Mouse (Mus musculus) limb, embryonic 14.5 days (tissue): ENCODE measurements around the gene Fut2. TPM values are rescaled to one million over a fixed set of nuclear protein-coding genes. Genes with fewer than 3 reads are reported as not detected.
"Not testable (repeated sequence)": the region's sequence is repeated elsewhere in the genome, so short reads cannot be mapped to it uniquely, and the experiment has no call there.

Experiments used
- ATAC-seq: fragments of 200-750 bp; cut with Nextera tagmentation; 2 replicates; pipeline ENCODE4 v1.8.0; 2017; ENCODE audit warnings: low read depth, moderate number of reproducible peaks, moderate TSS enrichment; ENCODE audit not compliant: low FRiP score
- DNase-seq: peaks from one replicate; pipeline ENCODE4 v3.0.0-alpha.2; 2015; ENCODE audit warnings: low spot score
- H3K27ac ChIP-seq: fragments of 300-500 bp; sonication (generic); replicated peaks from 2 replicates; pipeline ENCODE4 v1.5.1; 2014; ENCODE audit warnings: low read depth, mild to moderate bottlenecking, low read length, moderate library complexity, mixed read lengths
- H3K27me3 ChIP-seq: fragments of 300-500 bp; sonication (generic); 2 replicates; pipeline ENCODE4 v1.6.1; 2014; ENCODE audit warnings: low read length, mixed read lengths; ENCODE audit not compliant: control insufficient read depth, insufficient read depth
- H3K36me3 ChIP-seq: fragments of 300-500 bp; sonication (generic); 2 replicates; pipeline ENCODE4 v1.6.1; 2014; ENCODE audit warnings: mild to moderate bottlenecking, low read length, moderate library complexity, mixed read lengths; ENCODE audit not compliant: control insufficient read depth, insufficient read depth
- H3K4me1 ChIP-seq: fragments of 300-500 bp; sonication (generic); 2 replicates; pipeline ENCODE4 v1.6.1; 2014; ENCODE audit warnings: antibody characterized with exemption, low read length, mixed read lengths; ENCODE audit not compliant: control insufficient read depth, insufficient read depth
- H3K4me2 ChIP-seq: fragments of 300-500 bp; sonication (generic); replicated peaks from 2 replicates; pipeline ENCODE4 v1.6.1; 2014; ENCODE audit warnings: low read depth, mild to moderate bottlenecking, low read length, moderate library complexity; ENCODE audit not compliant: severe bottlenecking
- H3K4me3 ChIP-seq: fragments of 300-500 bp; sonication (generic); replicated peaks from 2 replicates; pipeline ENCODE4 v1.5.1; 2014; ENCODE audit warnings: low read length
- H3K9ac ChIP-seq: fragments of 300-500 bp; sonication (generic); 2 replicates; pipeline ENCODE4 v1.6.1; 2014; ENCODE audit warnings: mild to moderate bottlenecking, low read depth, low read length, moderate library complexity; ENCODE audit not compliant: severe bottlenecking
- H3K9me3 ChIP-seq: fragments of 300-500 bp; sonication (generic); 2 replicates; pipeline ENCODE4 v1.6.1; 2016; ENCODE audit warnings: low read length; ENCODE audit not compliant: control insufficient read depth
- POLR2A ChIP-seq: fragments of 200-500 bp; IDR thresholded peaks from 2 replicates; pipeline ENCODE4 v1.8.0; 2012; ENCODE audit warnings: inconsistent platforms, mild to moderate bottlenecking, moderate library complexity, borderline replicate concordance; ENCODE audit not compliant: insufficient read depth, insufficient read length; ENCODE audit errors: extremely low read depth
- WGBS: fragments of 180-500 bp; shearing (Covaris S2); extraction: QIAGEN DNeasy Blood & Tissue Kit; methylation state at CpG from one replicate; pipeline ENCODE4 v1.1.7; 2014; 5-methylcytosine and 5-hydroxymethylcytosine counted together
- polyA plus RNA-seq, 2 experiments: library from polyadenylated mRNA; depleted of rRNA in 1 of 2; stranded (reverse) in 1 of 2; unstranded in 1 of 2; fragments of >200 nt; fragmentation: Nextera tagmentation in 1 of 2; extraction: Ambion mirVana in 1 of 2; gene quantifications; 2 replicates each; pipeline versions ENCODE4 v1.2.1 to v1.2.3; 2012 to 2014

Gene Fut2
- polyA plus RNA-seq, 2 experiments, result 1.4 to 2.9 TPM

DNA sequence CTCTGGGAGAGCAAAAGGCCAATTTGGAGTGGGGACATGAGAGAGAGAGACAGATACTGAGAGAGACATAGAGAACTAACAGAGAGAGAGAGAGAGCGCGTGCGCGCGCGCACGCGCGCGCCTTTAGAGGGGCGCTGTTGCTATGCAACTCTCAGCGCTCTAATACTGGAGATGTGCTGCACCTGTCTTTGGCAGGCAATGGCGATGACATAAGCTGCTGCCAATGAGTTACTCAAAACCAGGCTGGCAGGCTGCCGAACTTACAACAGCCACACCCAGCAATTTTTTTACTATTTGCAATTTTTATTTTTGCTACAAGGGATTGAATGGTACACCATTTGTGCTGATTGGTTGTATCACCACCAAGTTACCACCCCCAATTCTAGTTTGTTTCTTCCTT lies 1.6 kb upstream of the Fut2 start:
- H3K4me2 ChIP-seq, result no peak overlapping the region
- H3K9ac ChIP-seq, result no peak overlapping the region
- DNase-seq (no peak), ATAC-seq (no peak)
- no peaks in the 10 kb centered on the region for H3K9me3 ChIP-seq
- H3K4me3 ChIP-seq, result no peak overlapping the region
- no peaks in the 10 kb centered on the region for H3K36me3 ChIP-seq
- no peaks in the 10 kb centered on the region for H3K4me1 ChIP-seq
- WGBS, result 66% methylated on average over 14 of the region's 14 CpGs
- H3K27me3 ChIP-seq, result no peaks in the 10 kb centered on the region
- H3K27ac ChIP-seq, result no peak overlapping the region
- TF ChIP-seq POLR2A, result no peak

DNA sequence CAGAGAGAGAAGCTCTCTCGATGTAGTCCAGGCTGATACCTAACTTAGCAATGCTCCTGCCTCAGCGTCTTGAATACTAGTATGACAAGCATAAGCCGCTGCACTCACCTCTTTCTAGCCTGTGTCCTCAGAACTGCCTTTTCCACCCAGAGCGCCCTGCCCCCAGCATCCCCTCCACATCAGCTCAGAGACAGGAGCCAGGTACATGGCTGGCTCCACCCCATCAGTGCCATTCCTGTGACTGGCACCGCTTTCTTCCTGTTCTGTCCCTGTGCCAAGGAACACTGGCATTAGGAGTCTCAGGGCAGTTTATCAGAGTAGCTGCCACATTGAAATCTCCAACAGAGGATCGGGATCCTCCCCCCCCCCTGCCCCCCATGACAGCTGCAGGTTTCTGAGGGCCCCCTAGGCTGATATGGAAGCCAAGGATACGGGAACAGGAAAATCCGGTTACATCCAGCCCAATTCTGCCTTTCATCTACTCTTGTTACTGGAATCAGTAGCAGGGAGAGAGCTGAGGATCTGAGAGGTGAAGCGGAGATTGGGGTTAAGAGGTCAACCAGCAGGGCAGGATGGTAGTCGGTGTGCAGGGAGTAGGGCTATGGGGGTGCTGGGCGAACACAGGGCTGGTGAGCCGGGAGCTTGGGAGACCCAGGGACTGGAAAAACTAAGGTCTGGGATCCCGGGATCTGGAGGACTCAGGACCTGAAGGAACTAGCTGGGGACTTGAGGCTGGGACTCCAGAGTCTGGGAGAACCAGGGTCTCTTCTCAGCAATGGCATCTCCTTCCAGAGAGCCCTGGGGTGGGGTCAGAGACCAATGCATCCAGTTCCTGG lies 673 bp downstream of the Fut2 start:
- H3K9ac ChIP-seq, result no peak overlapping the region
- no peaks in the 10 kb centered on the region for H3K4me1 ChIP-seq
- H3K27me3 ChIP-seq, result no peaks in the 10 kb centered on the region
- ATAC-seq (no peak), DNase-seq (no peak)
- no peak overlapping the region for H3K27ac ChIP-seq
- no peaks in the 10 kb centered on the region for H3K36me3 ChIP-seq
- no peak overlapping the region; the same call in 1 of the 2 replicates for H3K4me2 ChIP-seq
- H3K4me3 ChIP-seq, result no peak overlapping the region
- H3K9me3 ChIP-seq, result no peaks in the 10 kb centered on the region
- 42% methylated on average over 13 of the region's 13 CpGs for WGBS
- TF ChIP-seq POLR2A, result no peak

DNA sequence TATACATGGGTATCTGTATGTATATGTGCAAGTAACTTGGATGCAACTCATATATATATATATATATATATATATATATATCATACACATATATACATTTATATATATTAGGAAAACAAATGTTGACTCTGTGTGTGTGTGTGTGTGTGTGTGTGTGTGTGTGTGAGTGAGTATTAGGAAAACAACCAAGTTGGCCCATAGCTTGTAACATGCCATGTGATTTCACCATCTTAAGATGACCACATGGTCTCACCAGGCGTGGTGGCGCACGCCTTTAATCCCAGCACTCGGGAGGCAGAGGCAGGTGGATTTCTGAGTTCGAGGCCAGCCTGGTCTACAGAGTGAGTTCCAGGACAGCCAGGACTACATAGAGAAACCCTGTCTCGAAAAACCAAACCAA lies 4.5 kb downstream of the Fut2 start:
- H3K4me1 ChIP-seq, H3K9ac ChIP-seq, H3K4me2 ChIP-seq, H3K27ac ChIP-seq, ATAC-seq, DNase-seq, H3K9me3 ChIP-seq, H3K4me3 ChIP-seq, H3K27me3 ChIP-seq, H3K36me3 ChIP-seq: not testable (repeated sequence)
- 87% methylated on average over 5 of the region's 6 CpGs for WGBS

DNA sequence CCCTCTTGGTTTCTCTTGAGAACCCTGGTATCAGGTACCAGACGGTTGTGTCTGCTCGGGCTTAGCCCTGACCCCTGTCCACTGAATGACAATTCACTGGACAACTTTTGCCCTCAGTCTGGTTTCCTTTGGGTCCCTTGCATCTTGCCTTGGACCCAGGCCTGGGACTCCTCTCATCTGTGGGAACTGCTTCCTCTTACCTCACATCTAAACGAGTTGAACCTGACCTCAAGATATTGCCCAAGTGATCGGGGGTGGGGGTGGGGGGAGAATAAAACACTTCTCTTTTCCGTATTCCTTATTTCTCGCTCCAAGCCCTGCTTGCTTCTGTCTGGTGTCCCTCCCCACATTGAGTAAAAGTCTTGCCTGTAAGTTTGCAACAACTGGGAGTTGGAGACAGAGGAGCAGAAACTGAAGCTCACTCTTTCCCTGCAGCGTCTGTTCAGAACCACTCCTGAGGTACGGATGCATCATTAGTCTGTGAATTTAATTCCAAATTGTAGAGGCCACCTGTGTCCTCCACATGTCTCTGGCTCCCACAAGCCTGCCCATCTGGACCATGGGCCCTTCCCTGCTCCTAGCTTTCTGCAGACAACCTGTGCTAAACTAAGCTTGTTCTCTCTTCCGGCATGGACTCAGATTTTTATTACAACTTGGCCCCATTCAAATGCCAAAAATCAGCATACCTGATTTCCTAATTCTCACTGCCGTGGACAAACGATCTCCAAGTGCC lies 5.3 kb downstream of the Fut2 start:
- no peak for TF ChIP-seq POLR2A
- H3K36me3 ChIP-seq, result no peaks in the 10 kb centered on the region
- no peaks in the 10 kb centered on the region for H3K4me1 ChIP-seq
- no peak overlapping the region for H3K9ac ChIP-seq
- H3K4me3 ChIP-seq, result no peak overlapping the region
- no peak for ATAC-seq
- H3K27me3 ChIP-seq, result no peaks in the 10 kb centered on the region
- DNase-seq, result no peak
- no peak overlapping the region for H3K4me2 ChIP-seq
- WGBS, result 76% methylated on average over 11 of the region's 11 CpGs
- H3K27ac ChIP-seq, result no peak overlapping the region
- no peaks in the 10 kb centered on the region for H3K9me3 ChIP-seq

DNA sequence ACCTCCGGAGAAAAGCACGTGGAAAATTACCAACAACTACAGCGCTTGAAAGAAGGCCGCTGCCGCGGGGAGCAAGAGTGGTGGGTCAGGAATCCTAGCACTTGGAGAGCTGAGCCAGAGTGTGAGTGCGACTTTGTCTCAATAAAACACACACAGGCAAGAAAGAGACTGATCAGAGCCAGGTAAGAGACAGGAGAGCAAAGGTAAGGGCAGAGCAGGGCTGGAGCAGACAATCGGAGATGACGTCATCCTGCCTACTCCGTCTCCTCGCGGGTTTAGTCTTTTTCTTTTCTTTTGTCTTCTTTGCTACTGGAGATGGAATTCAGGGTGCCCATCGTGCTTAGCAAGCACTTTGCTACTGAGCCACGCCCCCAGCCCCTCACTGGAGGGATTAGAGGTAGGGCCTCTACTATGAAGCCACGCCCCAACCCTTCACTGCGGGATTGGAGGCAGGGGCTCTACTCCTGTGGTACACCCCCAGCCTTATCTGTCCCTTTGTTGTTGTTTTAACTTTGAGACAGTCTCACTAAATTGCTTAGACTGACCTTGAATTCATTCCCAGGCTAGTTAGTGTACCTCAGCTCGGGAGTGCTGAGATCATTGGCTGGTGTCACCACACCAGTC lies 11.7 kb downstream of the Fut2 start:
- 36% methylated on average over 17 of the region's 17 CpGs for WGBS
- TF ChIP-seq POLR2A, result no peak
- Histone ChIP-seq H3K9ac (no peak overlapping the region), H3K4me3 (no peak overlapping the region), H3K4me2 (no peak overlapping the region; the same call in 1 of the 2 replicates), H3K4me1 (no peaks in the 10 kb centered on the region), H3K36me3 (no peaks in the 10 kb centered on the region), H3K27me3 (no peaks in the 10 kb centered on the region), H3K27ac (no peak overlapping the region), H3K9me3 (no peaks in the 10 kb centered on the region)
- peak; percentile 19 for DNase-seq
- ATAC-seq, result peak; percentile 23; the same call in 1 of the 2 replicates

DNA sequence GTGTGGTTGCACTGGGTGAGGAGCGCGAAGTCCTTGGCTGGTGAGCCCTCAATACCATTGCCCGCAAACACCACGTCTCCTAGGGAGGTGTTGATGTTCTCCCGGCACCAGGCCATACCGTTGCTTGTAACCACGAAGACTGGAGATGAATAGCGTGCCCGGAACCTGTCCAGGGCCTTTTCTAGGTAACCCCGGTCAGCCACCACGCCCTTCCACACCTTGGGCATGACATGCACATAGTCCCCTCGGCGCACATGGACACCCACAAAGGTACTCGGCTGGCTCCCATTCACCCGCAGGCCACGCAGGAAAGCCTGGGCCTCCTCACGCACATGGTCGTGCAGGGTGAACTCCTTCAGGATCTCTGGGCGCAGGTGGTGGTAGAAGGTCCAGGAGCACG lies 15.7 kb downstream of the Fut2 start:
- ATAC-seq, H3K4me1 ChIP-seq, H3K4me2 ChIP-seq, H3K27me3 ChIP-seq, H3K36me3 ChIP-seq, H3K27ac ChIP-seq, DNase-seq, H3K4me3 ChIP-seq, H3K9ac ChIP-seq, H3K9me3 ChIP-seq: not testable (repeated sequence)
- 93% methylated on average over 18 of the region's 20 CpGs for WGBS
